Mouse (Mus musculus) intestine, embryonic 16.5 days (tissue): ENCODE data around the gene Tmem115. TPM values are rescaled to one million over a fixed set of nuclear protein-coding genes. Genes with fewer than 3 reads are reported as not detected.

ENCODE experiments used
- ATAC-seq: fragments of 200-750 bp; cut with Nextera tagmentation; 2 replicates; pipeline ENCODE4 v1.8.0; 2017; ENCODE audit warnings: moderate TSS enrichment, moderate library complexity
- H3K27ac ChIP-seq: fragments of 300-500 bp; sonication (generic); 2 replicates; pipeline ENCODE4 v1.5.1; 2014; ENCODE audit warnings: mild to moderate bottlenecking, low read length
- H3K27me3 ChIP-seq: fragments of 300-500 bp; sonication (generic); replicated peaks from 2 replicates; pipeline ENCODE4 v1.6.1; 2014; ENCODE audit warnings: low read length, control low read depth, mixed read lengths; ENCODE audit not compliant: control insufficient read depth, insufficient read depth
- H3K36me3 ChIP-seq: fragments of 300-500 bp; sonication (generic); 2 replicates; pipeline ENCODE4 v1.6.1; 2014; ENCODE audit warnings: low read length, control low read depth; ENCODE audit not compliant: control insufficient read depth, insufficient read depth
- H3K4me1 ChIP-seq: fragments of 300-500 bp; sonication (generic); 2 replicates; pipeline ENCODE4 v1.6.1; 2014; ENCODE audit warnings: low read length, control low read depth, mixed read lengths; ENCODE audit not compliant: control insufficient read depth, insufficient read depth
- H3K4me2 ChIP-seq: fragments of 300-500 bp; sonication (generic); 2 replicates; pipeline ENCODE4 v1.6.1; 2014; ENCODE audit warnings: low read depth, low read length, control low read depth
- H3K4me3 ChIP-seq: fragments of 300-500 bp; sonication (generic); 2 replicates; pipeline ENCODE4 v1.5.1; 2014; ENCODE audit warnings: mild to moderate bottlenecking, low read length
- H3K9ac ChIP-seq: fragments of 300-500 bp; sonication (generic); 2 replicates; pipeline ENCODE4 v1.6.1; 2014; ENCODE audit warnings: low read depth, low read length
- H3K9me3 ChIP-seq: fragments of 300-500 bp; sonication (generic); 2 replicates; pipeline ENCODE4 v1.6.1; 2016; ENCODE audit warnings: low read length, control low read depth; ENCODE audit not compliant: control insufficient read depth
- WGBS: fragments of 180-500 bp; shearing (Covaris S2); extraction: QIAGEN DNeasy Blood & Tissue Kit; methylation state at CpG from one replicate; pipeline ENCODE4 v1.1.7; 2014; 5-methylcytosine and 5-hydroxymethylcytosine counted together
- polyA plus RNA-seq: library from polyadenylated mRNA; unstranded; fragments of >200 nt; fragmentation: Nextera tagmentation; extraction: Ambion mirVana; gene quantifications from 2 replicates; pipeline ENCODE4 v1.2.1, GENCODE M21; 2015

Gene Tmem115
- polyA plus RNA-seq, 1 experiment from 2014 or later: 39.4 TPM

- H3K4me3 ChIP-seq: peak overlapping the region; percentile 67
- H3K9ac ChIP-seq: peak overlapping the region; percentile 86
- no peaks in the 10 kb centered on the region; the same call in 1 of the 2 replicates for H3K36me3 ChIP-seq
- peaks cover 26% of the 10 kb centered on the region for H3K4me1 ChIP-seq
- WGBS: 61% methylated on average over 4 of the region's 4 CpGs
- peak overlapping the region; percentile 95; the same call in 1 of the 2 replicates for H3K27ac ChIP-seq
- H3K4me2 ChIP-seq: peak overlapping the region; percentile 86
- no peaks in the 10 kb centered on the region for H3K27me3 ChIP-seq
- no peaks in the 10 kb centered on the region for H3K9me3 ChIP-seq
- no peak for ATAC-seq
These were observed 47.8 kb downstream of the Tmem115 start for GRCm38 (mm10) chr9:107581584-107581983.

DNA sequence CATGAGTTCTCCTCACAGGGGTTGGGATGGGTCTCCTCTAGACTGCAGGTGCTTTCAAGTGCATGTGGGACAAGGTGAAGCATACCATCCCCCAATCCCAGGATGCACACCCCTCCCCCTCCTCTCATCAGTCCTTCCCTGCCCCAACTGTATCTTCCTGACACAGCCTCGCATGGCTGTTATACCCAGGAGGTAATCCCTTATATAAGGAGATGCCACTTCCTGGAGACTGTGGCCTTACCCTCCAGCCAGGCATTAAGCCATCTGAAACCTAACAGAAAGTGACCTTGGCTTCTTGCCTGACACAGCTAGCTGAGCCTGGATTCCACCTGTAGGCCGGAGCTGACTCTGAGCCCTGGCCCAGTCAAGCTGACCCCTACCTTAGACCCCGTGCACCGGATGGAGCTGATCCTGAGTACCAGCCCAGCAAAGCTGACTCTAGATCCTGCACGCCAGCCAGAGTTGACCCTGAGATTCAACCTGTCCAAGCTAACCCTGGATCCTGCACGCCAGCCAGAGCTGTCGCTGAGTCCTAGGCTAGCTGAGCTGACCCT, 48.8 kb downstream of the Tmem115 start:
- H3K4me3 ChIP-seq: no peak overlapping the region
- H3K27me3 ChIP-seq: no peaks in the 10 kb centered on the region
- H3K27ac ChIP-seq: no peak overlapping the region
- 91% methylated on average over 7 of the region's 7 CpGs for WGBS
- no peak for ATAC-seq
- peaks cover 21% of the 10 kb centered on the region for H3K4me1 ChIP-seq
- no peaks in the 10 kb centered on the region; the same call in 1 of the 2 replicates for H3K36me3 ChIP-seq
- no peak overlapping the region for H3K4me2 ChIP-seq
- 0 out of 2 replicates have a peak overlapping the region, but pooled peaks have one; percentile 86 for H3K9ac ChIP-seq
- no peaks in the 10 kb centered on the region for H3K9me3 ChIP-seq

- no peak overlapping the region for H3K4me2 ChIP-seq
- peaks cover 24% of the 10 kb centered on the region for H3K4me1 ChIP-seq
- H3K27me3 ChIP-seq: no peaks in the 10 kb centered on the region
- ATAC-seq: no peak
- 91% methylated on average over 14 of the region's 14 CpGs for WGBS
- H3K36me3 ChIP-seq: no peaks in the 10 kb centered on the region; the same call in 1 of the 2 replicates
- H3K9me3 ChIP-seq: no peaks in the 10 kb centered on the region
- H3K4me3 ChIP-seq: no peak overlapping the region
- H3K9ac ChIP-seq: no peak overlapping the region
- H3K27ac ChIP-seq: no peak overlapping the region
These were observed 49.4 kb downstream of the Tmem115 start for GRCm38 (mm10) chr9:107583174-107583573.

DNA sequence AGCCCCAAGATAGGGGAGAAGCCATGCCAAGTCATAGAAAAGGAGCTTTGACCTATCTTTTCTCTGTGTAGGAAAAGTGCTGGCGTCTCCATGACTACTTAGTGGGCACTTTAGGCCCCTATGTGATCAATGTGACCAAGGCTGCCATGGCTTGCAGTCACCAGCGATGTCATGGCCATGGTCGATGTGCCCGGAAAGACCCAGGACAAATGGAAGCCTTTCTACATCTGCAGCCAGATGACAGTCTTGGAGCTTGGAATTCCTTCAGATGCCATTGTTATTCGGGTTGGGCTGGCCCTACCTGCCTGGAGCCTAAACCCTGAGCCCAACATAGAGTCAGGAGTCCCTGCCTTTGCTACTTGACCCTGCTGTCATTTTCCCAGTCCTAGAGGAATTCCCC, 52.8 kb downstream of the Tmem115 start:
- no peak overlapping the region for H3K9ac ChIP-seq
- H3K4me3 ChIP-seq: no peak overlapping the region
- H3K36me3 ChIP-seq: peaks cover 7% of the 10 kb centered on the region; the same call in 1 of the 2 replicates
- H3K27me3 ChIP-seq: no peaks in the 10 kb centered on the region
- no peak overlapping the region for H3K4me2 ChIP-seq
- peak overlapping the region; percentile 79 for H3K27ac ChIP-seq
- ATAC-seq: no peak
- no peaks in the 10 kb centered on the region for H3K9me3 ChIP-seq
- WGBS: 89% methylated on average over 5 of the region's 5 CpGs
- peaks cover 37% of the 10 kb centered on the region for H3K4me1 ChIP-seq

GRCm38 (mm10) chr9:107586974-107587832, 53.5 kb downstream of the Tmem115 start, which contains the start of gene Ifrd2:
TSS of gene Ifrd2 (plus strand) at chr9:107587642.
- peak within 1 kb of the TSS; percentile 83 for H3K9ac ChIP-seq
- H3K4me2 ChIP-seq: peak within 1 kb of the TSS; percentile 74
- peak within 1 kb of the TSS; percentile 82 for H3K4me3 ChIP-seq
- no peaks in the 10 kb centered on the region for H3K9me3 ChIP-seq
- peaks cover 13% of the 10 kb centered on the region for H3K36me3 ChIP-seq
- no peaks in the 10 kb centered on the region for H3K27me3 ChIP-seq
- peak; percentile 96 for ATAC-seq
- 12% methylated on average over 46 of the region's 46 CpGs for WGBS
- H3K4me1 ChIP-seq: peaks cover 31% of the 10 kb centered on the region
- peak within 1 kb of the TSS; percentile 82 for H3K27ac ChIP-seq

- Histone ChIP-seq H3K36me3 (peaks cover 15% of the 10 kb centered on the region), H3K9me3 (no peaks in the 10 kb centered on the region), H3K27ac (peak overlapping the region; percentile 82), H3K9ac (peak overlapping the region; percentile 83), H3K27me3 (no peaks in the 10 kb centered on the region), H3K4me1 (peaks cover 31% of the 10 kb centered on the region), H3K4me2 (peak overlapping the region; percentile 74), H3K4me3 (peak overlapping the region; percentile 82)
- no peak for ATAC-seq
- 2% methylated on average over 33 of the region's 33 CpGs for WGBS
These were observed 54.3 kb downstream of the Tmem115 start for GRCm38 (mm10) chr9:107587833-107588639.

Other genes starting within 250 kb of the Tmem115 start
- gene Mapkapk3, start 244.1 kb upstream of the Tmem115 start, polyA plus RNA-seq: 41.1 and 47.6 TPM in 2 replicates
- gene Cish, start 237.9 kb upstream of the Tmem115 start, polyA plus RNA-seq: 17.5 and 19.9 TPM in 2 replicates
- gene Hemk1, start 195.6 kb upstream of the Tmem115 start, polyA plus RNA-seq: 11.2 and 11.8 TPM in 2 replicates
- gene 6430571L13Rik, start 193.3 kb upstream of the Tmem115 start, polyA plus RNA-seq: 0.21 and 0.26 TPM in 2 replicates
- 0.50 and 0.77 TPM in 2 replicates for gene Cacna2d2, start 134.3 kb upstream of the Tmem115 start, polyA plus RNA-seq
- 39.2 and 39.9 TPM in 2 replicates for gene Cyb561d2, start 8.2 kb downstream of the Tmem115 start, polyA plus RNA-seq
- gene Nprl2, start 8.3 kb downstream of the Tmem115 start, polyA plus RNA-seq: 39.1 and 39.8 TPM in 2 replicates
- 2.3 and 2.5 TPM in 2 replicates for gene Zmynd10, start 13.4 kb downstream of the Tmem115 start, polyA plus RNA-seq
- 52.5 and 53.7 TPM in 2 replicates for gene Rassf1, start 17.6 kb downstream of the Tmem115 start, polyA plus RNA-seq
- 49.6 and 50.6 TPM in 2 replicates for gene Tusc2, start 29.3 kb downstream of the Tmem115 start, polyA plus RNA-seq
- 88.2 and 91.2 TPM in 2 replicates for gene Hyal2, start 34.0 kb downstream of the Tmem115 start, polyA plus RNA-seq
- gene Hyal1, start 43.0 kb downstream of the Tmem115 start, polyA plus RNA-seq: 5.8 and 5.9 TPM in 2 replicates
- 19.2 and 20.2 TPM in 2 replicates for gene Naa80, start 44.9 kb downstream of the Tmem115 start, polyA plus RNA-seq
- gene Hyal3, start 46.9 kb downstream of the Tmem115 start, polyA plus RNA-seq: 0.66 and 0.68 TPM in 2 replicates
- gene Ifrd2, start 53.7 kb downstream of the Tmem115 start, polyA plus RNA-seq: 79.0 and 89.6 TPM in 2 replicates
- gene Sema3b, start 75.3 kb downstream of the Tmem115 start, polyA plus RNA-seq: 50.4 and 54.9 TPM in 2 replicates
- 301 and 311 TPM in 2 replicates for gene Gnai2, start 101.4 kb downstream of the Tmem115 start, polyA plus RNA-seq
- 10.1 TPM in 2 replicates for gene Slc38a3, start 135.6 kb downstream of the Tmem115 start, polyA plus RNA-seq
- 0.98 and 1.6 TPM in 2 replicates for gene Gnat1, start 145.8 kb downstream of the Tmem115 start, polyA plus RNA-seq
- 5.7 and 8.3 TPM in 2 replicates for gene Sema3f, start 176.5 kb downstream of the Tmem115 start, polyA plus RNA-seq
- 127 and 145 TPM in 2 replicates for gene Rbm5, start 237.1 kb downstream of the Tmem115 start, polyA plus RNA-seq